Comparison of ENCODE assay signal across 29 mouse cellular contexts in the genomic region with DNA sequence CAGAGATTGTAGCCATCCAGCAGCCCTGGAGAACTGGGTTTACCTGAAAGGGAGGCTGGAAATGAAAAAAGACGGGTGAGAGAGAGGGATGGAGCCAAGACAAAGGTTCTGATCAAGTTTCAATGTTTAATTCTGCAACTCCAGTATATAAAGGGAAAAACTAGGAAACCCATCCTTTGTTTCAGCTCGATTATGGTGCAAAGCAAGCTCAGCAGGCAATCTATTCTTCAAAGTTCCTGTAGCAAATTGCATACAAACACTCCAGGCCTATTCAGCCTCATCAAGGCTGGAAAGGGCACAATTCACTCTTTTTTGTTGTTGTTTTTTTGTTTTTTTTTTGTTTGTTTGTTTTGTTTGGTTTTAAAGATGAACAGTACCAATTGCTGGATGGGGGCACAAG.
"Had no signal": no experiment of that assay in that cellular context is flagged by ENCODE, and none has a peak within 500 bp of the region (broad histone marks: within the 10 kb centered on the region; RNA-seq: fewer than 3 reads in every experiment).

No protein-coding gene starts in this region.

- H3K27ac ChIP-seq: limb, embryonic 10.5 days; limb, embryonic 12.5 days; limb, embryonic 13.5 days; limb, embryonic 15.5 days; liver, embryonic 12.5 days; liver, embryonic 13.5 days; liver, embryonic 14.5 days; liver, embryonic 15.5 days; lung, embryonic 15.5 days; macrophage; midbrain, embryonic 10.5 days; midbrain, embryonic 12.5 days; midbrain, embryonic 13.5 days; midbrain, embryonic 15.5 days had no signal

- ATAC-seq: liver, embryonic 12.5 days; liver, postnatal 0 days; lung, postnatal 0 days; midbrain, embryonic 13.5 days; midbrain, embryonic 15.5 days; midbrain, embryonic 16.5 days had no signal

- H3K36me3 ChIP-seq: limb, embryonic 10.5 days; limb, embryonic 12.5 days; limb, embryonic 13.5 days; limb, embryonic 15.5 days; liver, embryonic 12.5 days; liver, embryonic 13.5 days; liver, embryonic 15.5 days; lung, embryonic 15.5 days; midbrain, embryonic 10.5 days; midbrain, embryonic 12.5 days; midbrain, embryonic 13.5 days; midbrain, embryonic 15.5 days had no signal

- H3K4me3 ChIP-seq: limb, embryonic 10.5 days; limb, embryonic 12.5 days; limb, embryonic 13.5 days; limb, embryonic 15.5 days; liver, embryonic 12.5 days; liver, embryonic 13.5 days; liver, embryonic 15.5 days; lung, embryonic 15.5 days; megakaryocyte, embryonic 14.5 days; midbrain, embryonic 10.5 days; midbrain, embryonic 12.5 days; midbrain, embryonic 13.5 days; midbrain, embryonic 15.5 days; myocyte had no signal

- H3K4me1 ChIP-seq: limb, embryonic 10.5 days; limb, embryonic 12.5 days; limb, embryonic 13.5 days; limb, embryonic 15.5 days; liver, embryonic 12.5 days; liver, embryonic 13.5 days; liver, embryonic 15.5 days; lung, embryonic 15.5 days; megakaryocyte, embryonic 14.5 days; midbrain, embryonic 10.5 days; midbrain, embryonic 12.5 days; midbrain, embryonic 13.5 days; midbrain, embryonic 15.5 days had no signal

- H3K9ac ChIP-seq: limb, embryonic 12.5 days; limb, embryonic 13.5 days; limb, embryonic 15.5 days; liver, embryonic 12.5 days; liver, embryonic 13.5 days; liver, embryonic 14.5 days; liver, embryonic 15.5 days; liver, postnatal 0 days; lung, embryonic 14.5 days; lung, embryonic 15.5 days; midbrain, embryonic 12.5 days; midbrain, embryonic 13.5 days; midbrain, embryonic 15.5 days had no signal

- DNase-seq: left cerebral cortex, postnatal 4 days; liver; liver, embryonic 13.5 days; liver, postnatal 0 days; lung, adult 18-20 months; lung, adult 2 months; lung, embryonic 14.5 days; lung, postnatal 10 days; lung, postnatal 14 days; lung, postnatal 36 days; lung, postnatal 4 days; midbrain, embryonic 14.5 days had no signal

- H3K9me3 ChIP-seq: limb, embryonic 10.5 days; limb, embryonic 12.5 days; limb, embryonic 13.5 days; limb, embryonic 15.5 days; liver, embryonic 12.5 days; liver, embryonic 13.5 days; liver, embryonic 15.5 days; lung, embryonic 15.5 days; megakaryocyte, embryonic 14.5 days; midbrain, embryonic 10.5 days; midbrain, embryonic 12.5 days; midbrain, embryonic 13.5 days; midbrain, embryonic 15.5 days had no signal
